Mouse (Mus musculus): ENCODE data around the gene Clcnkb.
A peak's percentile ranks its signal among the peaks of the same experiment; 100 is the strongest.

Gene Clcnkb

GRCm38 (mm10) chr4:141404518-141405313, 11.1 kb downstream of the Clcnkb start:
- DNase-seq (ENCODE audit: low spot score): peak; percentile 75

DNA sequence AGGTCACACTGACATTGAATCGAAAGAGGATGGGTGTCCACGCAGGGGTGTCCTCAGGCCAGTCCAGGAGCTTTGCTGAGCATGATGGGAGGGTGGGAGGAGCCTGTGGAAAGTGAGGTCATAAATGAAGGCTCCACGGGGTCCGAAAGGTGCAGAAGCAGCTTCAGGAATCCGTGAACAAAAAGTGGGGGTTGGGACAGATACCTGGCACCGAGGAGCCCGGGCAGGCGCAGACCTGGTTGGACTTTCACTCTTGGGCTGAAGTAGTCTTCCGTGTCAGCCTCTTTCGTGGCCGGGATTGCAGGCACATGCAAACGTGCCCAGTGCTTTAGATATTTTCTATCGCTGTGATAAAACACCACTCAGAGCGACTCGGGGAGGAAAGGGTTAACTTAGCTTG, 15.6 kb downstream of the Clcnkb start:
- DNase-seq (ENCODE audit: low spot score): no peak

GRCm38 (mm10) chr4:141398545-141398944, 17.3 kb downstream of the Clcnkb start, which contains the start of gene Clcnka:
Gene Clcnka (minus strand): TSS chr4:141398724.
- DNase-seq (ENCODE audit: low spot score): no peak

DNA sequence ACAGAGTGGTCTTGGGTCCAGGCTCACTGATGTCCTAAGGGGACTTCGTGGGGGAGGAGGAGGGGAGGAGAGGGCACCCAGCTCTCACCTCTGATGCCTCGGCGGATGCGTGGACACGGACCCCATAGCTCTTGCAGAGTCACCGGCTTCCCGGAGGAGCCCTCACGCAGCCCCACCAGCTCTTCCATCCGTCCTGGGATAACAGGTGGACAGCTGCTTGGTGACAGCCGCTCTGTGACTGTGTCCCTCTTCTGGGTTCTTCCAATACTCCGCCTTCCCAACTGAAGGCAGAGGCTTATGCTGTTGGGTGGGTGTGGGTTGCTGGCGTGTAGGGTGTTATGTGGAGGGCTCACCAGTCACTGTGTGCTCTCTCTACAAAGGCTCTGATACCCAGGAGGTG, 18.0 kb downstream of the Clcnkb start:
- no peak for DNase-seq (ENCODE audit: low spot score)

- DNase-seq (ENCODE audit: low spot score): no peak
Observed at GRCm38 (mm10) chr4:141394751-141395150, 21.1 kb downstream of the Clcnkb start.

DNA sequence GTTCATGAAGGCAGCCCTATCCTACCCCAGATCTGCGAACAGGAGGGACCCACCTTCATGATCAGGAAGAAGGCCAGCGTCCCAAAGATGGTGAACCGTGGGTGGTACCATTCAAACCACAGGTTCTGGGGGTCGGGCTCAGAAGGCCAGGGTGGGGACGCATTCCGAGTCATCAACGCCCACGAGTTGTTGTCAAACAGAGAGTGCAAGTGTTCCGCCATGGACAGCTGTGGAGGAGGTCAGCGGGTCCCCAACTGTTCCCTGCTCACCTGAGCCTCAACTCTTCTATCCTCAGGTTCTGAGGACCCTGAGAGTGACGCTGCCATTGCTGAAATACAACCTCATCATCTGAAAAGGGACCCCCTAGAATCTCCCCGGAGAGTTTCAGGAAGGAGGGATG, 24.5 kb downstream of the Clcnkb start:
- DNase-seq (ENCODE audit: low spot score): no peak

DNA sequence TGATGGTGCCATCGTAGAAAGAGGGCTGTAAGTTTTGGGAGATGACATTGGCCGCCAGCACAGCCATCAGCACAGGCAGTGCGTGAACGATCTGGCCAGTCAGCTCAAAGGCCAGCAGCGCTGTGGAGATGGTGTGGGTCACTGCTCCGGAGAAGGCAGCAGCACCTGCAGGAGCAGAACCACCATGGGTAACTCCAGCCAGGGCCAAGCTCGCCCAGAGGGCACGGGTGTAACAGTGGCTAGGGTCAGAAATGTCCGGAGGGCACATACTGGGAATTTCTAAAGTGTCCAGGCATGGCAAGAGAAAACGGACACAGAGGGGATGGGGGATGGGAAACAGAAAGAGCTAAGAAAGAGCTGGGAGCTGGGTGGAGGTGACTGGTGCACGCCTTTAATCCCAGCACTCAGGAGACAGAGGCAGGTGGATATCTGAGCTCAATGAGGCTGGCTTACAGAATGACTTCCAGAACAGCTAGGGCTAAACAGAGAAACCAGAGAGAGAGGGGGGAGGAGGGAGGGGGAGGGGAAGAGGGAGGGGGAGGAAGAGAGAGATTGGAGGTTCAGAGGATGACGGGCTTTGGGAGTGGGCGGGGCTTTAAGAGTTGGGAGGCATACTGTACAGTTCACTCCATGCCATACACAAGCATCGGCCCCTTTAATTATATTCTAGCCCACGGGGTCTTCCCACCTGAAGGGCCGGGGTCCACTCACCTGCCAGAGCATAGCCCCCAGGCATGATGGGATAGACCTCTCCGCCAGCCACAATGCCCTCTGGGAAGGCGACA, 26.3 kb downstream of the Clcnkb start:
- DNase-seq (ENCODE audit: low spot score): no peak

- no peak for DNase-seq (ENCODE audit: low spot score)
Observed at GRCm38 (mm10) chr4:141387933-141388332, 27.9 kb downstream of the Clcnkb start.

GRCm38 (mm10) chr4:141387093-141387784, 28.6 kb downstream of the Clcnkb start:
- DNase-seq (ENCODE audit: low spot score): peak; percentile 39

- no peak for DNase-seq (ENCODE audit: low spot score)
Observed at GRCm38 (mm10) chr4:141386150-141386549, 29.7 kb downstream of the Clcnkb start.

DNA sequence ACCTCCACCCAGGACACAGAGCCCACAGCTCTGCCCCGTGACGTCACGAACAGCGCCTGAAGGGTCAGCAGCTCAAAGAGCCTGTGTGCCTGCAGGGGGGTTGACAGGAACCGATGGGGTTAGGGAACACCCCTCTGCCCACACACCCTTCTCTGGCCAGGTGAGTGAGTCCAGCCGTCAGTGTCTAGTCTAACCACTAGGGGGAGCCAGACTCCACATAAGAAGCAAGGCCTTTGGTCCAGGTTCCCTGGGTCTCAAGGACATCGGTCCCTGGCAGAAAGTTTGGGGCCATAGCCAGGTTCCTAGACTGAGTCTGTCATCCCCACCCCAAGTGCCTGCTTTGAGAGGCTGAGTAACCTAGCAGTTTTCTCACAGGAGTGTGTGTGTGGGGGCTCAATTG, 30.5 kb downstream of the Clcnkb start:
- peak; percentile 25 for DNase-seq (ENCODE audit: low spot score)

DNA sequence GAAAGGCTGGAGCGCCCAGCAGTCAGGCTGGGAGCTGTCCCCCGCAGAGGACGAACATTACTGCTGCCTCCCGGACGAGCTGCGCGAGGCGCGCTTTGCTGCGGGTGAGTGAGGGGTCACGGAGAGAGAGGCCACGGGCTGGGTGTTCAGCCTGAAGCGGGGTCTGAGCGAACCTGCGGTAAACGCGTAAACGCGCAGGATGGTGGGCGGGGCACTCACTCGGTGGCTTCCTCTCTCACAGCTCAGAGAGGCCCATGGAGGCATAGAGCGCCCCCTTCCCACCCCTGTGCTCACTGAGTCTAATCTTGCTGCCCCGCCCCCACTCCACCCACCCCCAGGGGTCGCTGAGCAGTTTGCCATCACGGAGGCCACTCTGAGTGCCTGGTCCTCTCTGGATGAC, 33.4 kb downstream of the Clcnkb start:
- no peak for DNase-seq (ENCODE audit: low spot score)

DNA sequence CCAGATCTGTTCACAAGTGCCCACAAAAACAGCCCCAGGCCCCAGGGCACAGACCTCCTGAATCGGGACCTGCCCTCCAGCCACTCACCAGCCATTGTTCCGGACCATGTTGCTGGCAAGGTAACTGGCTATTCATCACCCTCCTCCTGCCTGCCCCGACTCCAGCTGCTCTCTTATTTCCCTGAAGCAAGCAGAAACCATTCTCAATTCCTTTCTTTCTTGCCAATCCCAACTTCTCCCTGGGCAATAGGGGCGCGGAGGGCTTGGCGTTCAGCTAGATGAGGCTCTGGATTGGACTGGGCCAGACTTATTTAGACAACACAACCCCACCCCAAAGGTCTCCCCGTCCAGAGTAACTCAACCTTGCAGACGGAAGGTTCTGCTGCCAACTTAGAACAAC, 36.1 kb downstream of the Clcnkb start:
- no peak for DNase-seq (ENCODE audit: low spot score)

DNA sequence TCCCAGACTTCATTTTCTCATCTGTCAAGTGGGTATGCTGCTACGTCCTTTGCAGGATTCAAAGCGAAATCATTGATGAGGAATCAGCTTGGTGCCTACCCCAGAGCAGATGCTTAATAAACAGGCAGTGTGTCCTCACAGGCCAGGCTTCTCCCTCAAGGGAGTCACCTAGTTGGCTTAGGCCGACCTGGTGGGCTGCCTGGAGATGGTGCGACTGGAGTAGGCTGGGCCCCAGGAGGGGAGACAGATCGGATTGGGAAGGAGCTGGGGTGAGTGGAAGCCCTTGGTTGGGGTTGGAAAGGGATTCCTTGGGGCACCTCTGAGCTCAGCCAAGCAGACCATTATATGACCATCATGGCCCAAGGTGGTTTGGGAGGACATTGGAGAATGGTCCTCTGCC, 43.4 kb downstream of the Clcnkb start:
- DNase-seq (ENCODE audit: low spot score): no peak

DNA sequence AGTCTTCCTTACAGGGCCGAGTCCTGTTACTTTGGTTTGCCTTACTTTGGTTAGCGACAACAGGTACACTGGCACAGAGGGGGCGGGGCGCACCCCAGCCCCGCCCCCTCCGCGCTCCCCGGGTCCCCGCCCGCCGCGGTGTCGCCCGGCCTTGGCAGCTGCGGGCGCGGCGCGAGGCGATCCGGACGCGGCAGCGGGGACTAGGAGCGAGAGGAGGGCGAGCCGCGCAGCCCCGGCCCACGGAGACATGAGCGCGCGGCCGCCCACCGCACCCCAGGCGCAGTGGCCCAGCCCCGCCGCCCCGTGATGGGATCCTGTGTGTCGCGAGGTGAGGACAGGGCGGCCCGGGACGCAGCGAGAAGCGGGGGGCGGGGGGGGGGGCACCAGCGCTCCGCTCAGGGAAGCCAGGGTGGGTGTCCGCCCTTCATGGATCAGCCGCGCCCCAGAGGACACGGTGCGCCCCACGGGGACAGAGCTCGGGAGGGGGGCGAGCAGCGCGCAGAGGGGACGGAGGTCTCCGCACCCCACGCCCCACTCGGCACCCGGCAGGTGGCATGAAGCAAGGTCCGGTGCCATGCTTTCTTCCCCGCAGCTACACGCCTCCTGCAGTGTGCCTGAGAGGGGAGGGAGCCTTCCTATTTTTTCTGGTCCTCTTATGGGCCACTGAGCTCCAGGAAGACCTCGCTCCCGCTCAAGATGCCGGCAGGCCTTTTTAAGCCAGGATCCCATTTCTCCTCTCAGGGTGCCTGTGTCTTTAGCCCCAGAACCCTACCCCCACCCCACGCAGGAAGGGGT, 47.6 kb downstream of the Clcnkb start, which contains the start of gene Fam131c:
Gene Fam131c, plus strand, starts transcription at position 224 of the 795 bp plus-strand sequence.
- DNase-seq (ENCODE audit: low spot score): no peak

DNA sequence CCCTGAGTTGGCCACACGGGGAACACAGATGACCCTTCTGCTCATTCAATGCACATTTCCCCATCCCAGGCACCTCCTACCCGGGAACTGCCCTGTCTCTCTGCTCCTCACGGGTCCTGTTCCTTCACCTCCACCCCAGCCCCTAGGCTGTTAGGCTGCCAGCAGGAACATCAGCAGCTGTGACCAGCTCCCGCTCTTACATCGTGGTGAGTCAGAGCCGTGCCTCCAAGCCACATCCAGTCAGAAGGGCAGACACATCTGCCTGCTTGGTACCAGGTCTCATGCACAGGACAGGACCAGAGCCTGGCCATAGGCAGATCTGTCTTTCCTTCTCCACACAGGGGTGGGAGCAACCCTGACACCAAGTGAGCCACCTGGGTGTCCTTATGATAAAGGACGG, 49.9 kb downstream of the Clcnkb start:
- no peak for DNase-seq (ENCODE audit: low spot score)

DNA sequence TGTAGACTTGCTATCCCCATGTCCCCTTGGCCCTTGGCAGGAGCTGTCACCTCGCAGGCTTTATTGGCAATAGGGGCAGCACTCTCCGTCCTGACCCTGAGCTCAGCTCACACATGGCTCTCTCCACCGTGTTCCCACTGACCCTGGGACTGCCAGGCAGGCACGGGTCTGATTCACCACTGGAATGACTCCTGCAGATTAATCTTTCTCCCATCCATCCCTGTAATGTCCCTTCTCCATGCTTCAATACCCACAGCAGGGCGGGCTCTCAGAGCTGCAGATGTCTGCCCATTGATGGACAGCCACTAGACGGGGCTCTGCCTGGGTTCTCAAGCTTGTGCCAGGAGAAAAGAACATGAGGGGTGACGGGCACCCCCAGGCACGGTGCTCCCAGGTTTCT, 50.7 kb downstream of the Clcnkb start:
- DNase-seq (ENCODE audit: low spot score): no peak

DNA sequence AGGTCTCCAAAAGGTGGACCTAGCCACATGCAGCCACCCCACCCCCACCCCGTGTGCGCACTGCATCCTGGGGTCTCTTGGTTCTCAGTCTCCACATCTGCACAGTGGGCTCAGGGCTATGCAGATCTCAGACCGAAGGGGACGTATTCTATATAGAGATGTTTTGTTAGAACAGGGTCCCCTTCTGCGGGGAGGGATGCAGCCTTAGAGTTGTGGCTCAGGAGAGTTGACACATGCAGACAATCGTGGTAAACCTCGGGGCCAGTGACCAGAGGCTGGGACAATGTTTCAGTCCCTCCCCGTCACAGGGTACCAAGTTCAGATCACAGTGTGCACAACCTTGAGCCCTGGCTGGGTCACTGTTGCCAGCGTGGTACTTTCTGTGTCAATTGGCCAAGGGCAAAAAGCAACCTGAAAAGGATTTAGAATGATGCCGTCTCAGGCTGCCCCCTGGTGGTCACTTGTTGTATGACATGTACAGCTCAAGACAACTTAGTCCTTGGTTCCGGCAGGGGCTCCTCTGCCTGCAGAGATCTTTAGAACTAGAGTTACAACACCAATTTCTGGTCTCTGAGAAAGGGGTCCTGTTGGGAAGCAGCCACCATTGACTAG, 52.8 kb downstream of the Clcnkb start:
- peak; percentile 51 for DNase-seq (ENCODE audit: low spot score)

DNA sequence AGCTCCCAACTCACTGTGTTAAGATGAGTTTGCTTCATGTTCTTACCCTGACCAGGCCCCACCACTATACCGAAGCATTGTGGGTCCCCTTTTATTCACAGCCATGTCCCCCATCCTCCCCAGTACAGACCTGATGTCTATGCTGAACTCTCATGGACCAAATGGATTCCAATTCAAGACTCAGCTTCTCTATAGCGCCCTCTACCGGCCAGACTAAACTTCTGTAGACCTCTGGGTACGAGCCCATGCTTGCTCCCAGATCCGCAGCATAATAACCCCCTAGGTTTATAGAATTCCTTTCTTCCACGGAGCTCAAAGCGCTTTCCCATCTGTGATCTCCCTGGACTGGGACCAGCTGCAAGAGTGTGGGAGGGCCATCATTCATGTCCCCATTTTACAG, 55.0 kb downstream of the Clcnkb start:
- DNase-seq (ENCODE audit: low spot score): no peak

DNA sequence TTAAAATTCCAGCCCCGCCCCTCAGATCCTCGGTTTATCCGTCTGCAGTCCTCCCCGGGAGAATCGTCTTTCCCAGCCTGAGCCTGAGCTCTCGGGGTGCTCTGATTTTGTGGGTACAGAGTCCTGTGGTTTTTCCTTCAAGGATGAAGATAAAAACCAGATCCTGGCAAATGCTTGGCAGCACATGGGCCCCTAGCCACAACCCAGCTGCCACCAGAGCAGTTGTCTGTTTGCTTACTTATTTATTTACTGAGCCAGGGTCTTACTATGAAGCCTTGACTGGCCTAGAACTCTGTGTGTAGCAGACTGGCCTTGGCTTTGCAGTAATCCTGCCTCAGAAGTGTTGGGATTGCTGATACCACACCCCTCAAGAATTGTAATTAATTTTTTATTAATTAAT, 56.6 kb downstream of the Clcnkb start:
- DNase-seq (ENCODE audit: low spot score): no peak

- no peak for DNase-seq (ENCODE audit: low spot score)
Observed at GRCm38 (mm10) chr4:141357811-141358210, 58.0 kb downstream of the Clcnkb start.

All from T-cell, adult 2 months (primary cell).